Mouse (Mus musculus) testis, adult 2 months (tissue): Measurements from ENCODE around the gene Zfp64.

Experiments used
- CTCF ChIP-seq: fragments of 200-500 bp; IDR thresholded peaks from 2 replicates; pipeline ENCODE4 v1.5.1; 2012; ENCODE audit warnings: low read depth, mild to moderate bottlenecking, inconsistent platforms, low read length, moderate library complexity; ENCODE audit not compliant: control insufficient read depth, insufficient read depth, insufficient replicate concordance
- POLR2A ChIP-seq: fragments of 200-500 bp; IDR thresholded peaks from 2 replicates; pipeline ENCODE4 v1.6.1; 2012; ENCODE audit warnings: low read depth, mild to moderate bottlenecking, inconsistent platforms, low read length, moderate library complexity; ENCODE audit not compliant: control insufficient read depth

- TF ChIP-seq CTCF = no peak
- no peak for TF ChIP-seq POLR2A
Measured at GRCm38 (mm10) chr2:168968136-168968925, 12.9 kb upstream of the Zfp64 start.
